In genomic region chr17:86507342-86508211, GRCm38 (mm10) we compare ENCODE assay signal across 9 mouse cellular contexts. TPM values are rescaled to one million over a fixed set of nuclear protein-coding genes. Genes with fewer than 3 reads are reported as not detected.
A peak's percentile ranks its signal among the peaks of the same experiment; 100 is the strongest.
DNase-seq lines count a peak whose midpoint lies in the region; ATAC-seq lines count a peak whose summit lies in the region.
"Had no signal": no experiment of that assay in that cellular context is flagged by ENCODE, and none has a peak within 500 bp of the region (broad histone marks: within the 10 kb centered on the region; RNA-seq: fewer than 3 reads in every experiment).

No protein-coding gene starts in this region.

- no peaks in the 10 kb centered on the region for H3K27me3 ChIP-seq in neural tube, embryonic 13.5 days
- H3K27me3 ChIP-seq in neural tube, embryonic 15.5 days (replicated peaks): no peaks in the 10 kb centered on the region
- no peaks in the 10 kb centered on the region for H3K27me3 ChIP-seq in stomach, embryonic 14.5 days (ENCODE audit: control insufficient read depth, insufficient read depth, low read length)

- H3K4me3 ChIP-seq in neural tube, embryonic 13.5 days: no peak overlapping the region
- no peak overlapping the region for H3K4me3 ChIP-seq in neural tube, embryonic 15.5 days (replicated peaks)
- no peak overlapping the region for H3K4me3 ChIP-seq in stomach, embryonic 14.5 days (ENCODE audit: low read depth, low read length)

- 0 out of 2 replicates have a peak, but pooled peaks cover under 1% of the 10 kb centered on the region for H3K36me3 ChIP-seq in neural tube, embryonic 13.5 days
- H3K36me3 ChIP-seq in neural tube, embryonic 15.5 days: peaks cover 7% of the 10 kb centered on the region; the same call in 1 of the 2 replicates
- H3K36me3 ChIP-seq in stomach, embryonic 14.5 days (ENCODE audit: control insufficient read depth, insufficient read depth, low read length): no peaks in the 10 kb centered on the region

- no peak overlapping the region for H3K4me2 ChIP-seq in neural tube, embryonic 13.5 days
- no peak overlapping the region for H3K4me2 ChIP-seq in neural tube, embryonic 15.5 days
- no peak overlapping the region for H3K4me2 ChIP-seq in stomach, embryonic 14.5 days (replicated peaks; ENCODE audit: low read depth, low read length)

- 0 out of 2 replicates have a peak overlapping the region, but pooled peaks have one; percentile 40 for H3K27ac ChIP-seq in neural tube, embryonic 13.5 days (replicated peaks)
- H3K27ac ChIP-seq in neural tube, embryonic 15.5 days (replicated peaks): no peak overlapping the region
- H3K27ac ChIP-seq in stomach, embryonic 14.5 days (ENCODE audit: low read length): peak overlapping the region; percentile 39; the same call in 1 of the 2 replicates

- H3K9ac ChIP-seq in neural tube, embryonic 13.5 days: no peak overlapping the region
- no peak overlapping the region for H3K9ac ChIP-seq in neural tube, embryonic 15.5 days (replicated peaks)
- no peak overlapping the region for H3K9ac ChIP-seq in stomach, embryonic 14.5 days (replicated peaks; ENCODE audit: low read depth, low read length)

- peak; percentile 30 for DNase-seq in gastrocnemius, postnatal 14 days
- peak; percentile 52 to 56 for DNase-seq in kidney, adult 8-10 months
- DNase-seq in right cerebral cortex, postnatal 4 days: no peak
- no peak for DNase-seq in frontal cortex, postnatal 14 days (ENCODE audit: low spot score in 2 of 2)
- no peak for DNase-seq in left cerebral cortex, adult 9 months (ENCODE audit: low spot score in 2 of 2)

- H3K9me3 ChIP-seq in neural tube, embryonic 13.5 days: no peaks in the 10 kb centered on the region
- no peaks in the 10 kb centered on the region for H3K9me3 ChIP-seq in neural tube, embryonic 15.5 days (replicated peaks)
- H3K9me3 ChIP-seq in stomach, embryonic 14.5 days (ENCODE audit: control insufficient read depth, low read depth, low read length): no peaks in the 10 kb centered on the region

- 71% methylated on average over 19 of the region's 19 CpGs for WGBS in neural tube, embryonic 13.5 days
- 74% methylated on average over 19 of the region's 19 CpGs for WGBS in neural tube, embryonic 15.5 days
- 65% methylated on average over 19 of the region's 19 CpGs for WGBS in stomach, embryonic 14.5 days

- H3K4me1 ChIP-seq in neural tube, embryonic 13.5 days (replicated peaks): peaks cover 3% of the 10 kb centered on the region; the same call in 1 of the 2 replicates
- no peaks in the 10 kb centered on the region for H3K4me1 ChIP-seq in neural tube, embryonic 15.5 days
- H3K4me1 ChIP-seq in stomach, embryonic 14.5 days (ENCODE audit: control insufficient read depth, insufficient read depth, low read length): peaks cover 4% of the 10 kb centered on the region; the same call in 1 of the 2 replicates

- no peak for ATAC-seq in neural tube, embryonic 13.5 days (ENCODE audit: low read depth)
- no peak for ATAC-seq in neural tube, embryonic 15.5 days (ENCODE audit: low FRiP score)
- no peak for ATAC-seq in stomach, embryonic 14.5 days (ENCODE audit: insufficient number of reproducible peaks, insufficient read depth, low FRiP score, low read depth)
- ATAC-seq: inflammation-experienced regulatory T-cells, adult 6 months had no signal

- intact Hi-C loops in gastrocnemius, postnatal 14 days (cut with DNase I; ENCODE audit: low total_unique reads): no loop called here

RNA-seq across cellular contexts. Expression of gene Gm10309, which starts 2.5 kb away (rescaled TPM):
- polyA plus RNA-seq in neural tube, embryonic 13.5 days (2015; fragmentation: Nextera tagmentation; extraction: Ambion mirVana): 0.23 and 0.46 TPM in 2 replicates
- 0.46 and 0.49 TPM in 2 replicates for polyA plus RNA-seq in neural tube, embryonic 15.5 days (2015; fragmentation: Nextera tagmentation; extraction: Ambion mirVana)
- not detected for total RNA-seq in gastrocnemius, postnatal 14 days (2021)
- 0.32 and 0.74 TPM in 2 replicates for polyA plus RNA-seq in stomach, embryonic 14.5 days (2014; fragmentation: Nextera tagmentation; extraction: Ambion mirVana)

Comparison
In these comparisons a context has a peak if more than half of its experiments do, and no peak if none do; other contexts are left out.
1. DNase-seq: peak in gastrocnemius, postnatal 14 days (single experiment) and kidney, adult 8-10 months (2 of 2); none in right cerebral cortex, postnatal 4 days (single experiment), frontal cortex, postnatal 14 days (0 of 2) and left cerebral cortex, adult 9 months (0 of 2).